Comparison of ENCODE assay signal across 7 mouse cellular contexts in the genomic region with DNA sequence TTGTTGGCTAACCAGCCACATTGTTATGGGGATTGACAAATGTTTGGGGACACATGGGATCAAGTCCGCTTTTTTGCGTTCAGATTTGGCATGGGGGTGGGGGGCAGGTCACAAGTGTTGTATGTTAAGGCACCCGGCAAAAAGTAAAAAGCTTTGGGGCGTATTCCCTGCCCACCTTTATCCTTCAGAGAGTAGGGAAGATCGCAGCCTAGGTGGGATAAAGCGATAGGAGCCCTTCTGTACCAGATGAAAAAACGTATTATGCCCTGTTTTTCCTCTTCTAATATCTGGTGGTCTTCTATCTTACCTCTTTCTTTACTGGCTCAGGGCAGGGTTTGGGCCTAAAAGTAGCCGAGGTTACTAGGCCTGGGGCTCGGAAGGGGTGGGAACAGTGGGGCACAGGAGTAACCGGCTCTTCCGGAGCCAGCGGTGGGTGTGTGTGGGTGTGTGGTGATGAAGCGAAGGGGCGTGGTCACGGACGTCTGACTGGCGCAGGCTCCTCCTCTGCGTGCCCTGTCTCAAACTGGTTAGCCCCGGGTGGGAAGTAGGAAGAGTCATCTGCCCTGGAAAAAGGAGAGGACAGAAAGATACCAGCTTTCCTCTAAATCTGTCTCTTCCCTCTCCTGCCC. TPM values are rescaled to one million over a fixed set of nuclear protein-coding genes. Genes with fewer than 3 reads are reported as not detected.
DNase-seq lines count a peak whose midpoint lies in the region; ATAC-seq and TF ChIP-seq lines count a peak whose summit lies in the region.

No protein-coding gene starts in this region.

- peak overlapping the region; percentile 57 for H3K4me3 ChIP-seq in hindbrain, embryonic 14.5 days (replicated peaks; ENCODE audit: low read length)
- H3K4me3 ChIP-seq in small intestine, adult 2 months (ENCODE audit: low read depth, low read length), result peak overlapping the region; percentile 42

- H3K9me3 ChIP-seq in hindbrain, embryonic 14.5 days (ENCODE audit: control insufficient read depth, low read length), result no peaks in the 10 kb centered on the region

- no peak overlapping the region for H3K27ac ChIP-seq in hindbrain, embryonic 14.5 days
- H3K27ac ChIP-seq in small intestine, adult 2 months (ENCODE audit: insufficient read depth, low read depth, low read length), result peak overlapping the region; percentile 93

- peak; percentile 21; the same call in 1 of the 2 replicates for TF ChIP-seq POLR2A in small intestine, adult 2 months (IDR thresholded peaks at IDR 0.05; ENCODE audit: low read depth, low read length)

- TF ChIP-seq CTCF in small intestine, adult 2 months (IDR thresholded peaks at IDR 0.05; ENCODE audit: extremely low read depth, insufficient read length, insufficient replicate concordance, low read depth, low read length), result no peak

- H3K9ac ChIP-seq in hindbrain, embryonic 14.5 days, result peak overlapping the region; percentile 31; the same call in 1 of the 2 replicates

- H3K4me1 ChIP-seq in hindbrain, embryonic 14.5 days (replicated peaks; ENCODE audit: control insufficient read depth, insufficient read depth, low read length), result peaks cover 42% of the 10 kb centered on the region
- H3K4me1 ChIP-seq in small intestine, adult 2 months (ENCODE audit: control insufficient read depth, insufficient read depth, insufficient read length, low read length), result peaks cover 11% of the 10 kb centered on the region; the same call in 1 of the 2 replicates

- no peak for ATAC-seq in hindbrain, embryonic 14.5 days (ENCODE audit: low FRiP score)

- 10% methylated on average over 19 of the region's 19 CpGs for WGBS in hindbrain, embryonic 14.5 days
- 5% methylated on average over 19 of the region's 19 CpGs for WGBS in small intestine, adult 2 months

- peak overlapping the region; percentile 79 for H3K4me2 ChIP-seq in hindbrain, embryonic 14.5 days (replicated peaks)

- no peaks in the 10 kb centered on the region for H3K27me3 ChIP-seq in hindbrain, embryonic 14.5 days (ENCODE audit: control insufficient read depth, insufficient read depth, low read length)
- no peaks in the 10 kb centered on the region for H3K27me3 ChIP-seq in small intestine, adult 2 months (ENCODE audit: control insufficient read depth, insufficient read depth, low read length)

- intact Hi-C loops in left cerebral cortex, postnatal 36 days (cut with DNase I), result no loop called here

- peaks cover 14% of the 10 kb centered on the region for H3K36me3 ChIP-seq in hindbrain, embryonic 14.5 days (replicated peaks; ENCODE audit: control insufficient read depth, insufficient read depth)
- H3K36me3 ChIP-seq in small intestine, adult 2 months (ENCODE audit: control insufficient read depth, insufficient read depth, low read length), result peaks cover 7% of the 10 kb centered on the region

- DNase-seq in WW6 (ENCODE audit: low read depth, low spot score), result peak; percentile 86
- peak; percentile 83 for DNase-seq in cerebellum, adult 9-11 months
- peak; percentile 44 to 57 for DNase-seq in frontal cortex, postnatal 14 days (ENCODE audit: low spot score in 2 of 2)
- DNase-seq in hindbrain, embryonic 14.5 days (ENCODE audit: low spot score), result peak; percentile 56
- DNase-seq in left cerebral cortex, postnatal 36 days (ENCODE audit: low spot score in 2 of 2), result peak; percentile 41 to 51
- DNase-seq in mesoderm, embryonic 11.5 days (ENCODE audit: low read depth, low spot score), result peak; percentile 87

RNA-seq across cellular contexts. Expression of a gene that starts 3.1 kb away (rescaled TPM):
- 17.7 and 19.0 TPM in 2 replicates for polyA plus RNA-seq in hindbrain, embryonic 14.5 days (2014; fragmentation: Nextera tagmentation; extraction: Ambion mirVana)
- total RNA-seq in left cerebral cortex, postnatal 36 days (2021), result 10 to 100 TPM; 31.6 to 44.5 TPM
- 14.1 and 30.8 TPM in 2 replicates for polyA plus RNA-seq in small intestine, adult 2 months (2012; rRNA removed)

RNA-seq across cellular contexts. Expression of a gene that starts 11.4 kb away (rescaled TPM):
- polyA plus RNA-seq in hindbrain, embryonic 14.5 days (2014; fragmentation: Nextera tagmentation; extraction: Ambion mirVana), result 2,242 and 2,471 TPM in 2 replicates
- total RNA-seq in left cerebral cortex, postnatal 36 days (2021), result 1,000 to 10,000 TPM; 1,550 to 1,901 TPM
- polyA plus RNA-seq in small intestine, adult 2 months (2012; rRNA removed), result 4,528 and 5,521 TPM in 2 replicates

RNA-seq across cellular contexts. Expression of a gene that starts 35.7 kb away (rescaled TPM):
- 393 and 410 TPM in 2 replicates for polyA plus RNA-seq in hindbrain, embryonic 14.5 days (2014; fragmentation: Nextera tagmentation; extraction: Ambion mirVana)
- total RNA-seq in left cerebral cortex, postnatal 36 days (2021), result 100 to 1,000 TPM; 120 to 131 TPM
- polyA plus RNA-seq in small intestine, adult 2 months (2012; rRNA removed), result 27.7 and 38.1 TPM in 2 replicates

RNA-seq across cellular contexts. Expression of a gene that starts 59.1 kb away (rescaled TPM):
- polyA plus RNA-seq in hindbrain, embryonic 14.5 days (2014; fragmentation: Nextera tagmentation; extraction: Ambion mirVana), result 558 and 592 TPM in 2 replicates
- total RNA-seq in left cerebral cortex, postnatal 36 days (2021), result 100 to 1,000 TPM; 292 to 297 TPM
- 134 and 160 TPM in 2 replicates for polyA plus RNA-seq in small intestine, adult 2 months (2012; rRNA removed)

Comparison
In these comparisons a context has a peak if more than half of its experiments do, and no peak if none do; other contexts are left out.
1. RNA of a gene that starts 35.7 kb away (polyA plus RNA-seq): 393 to 410 TPM in hindbrain, embryonic 14.5 days; 27.7 to 38.1 TPM in small intestine, adult 2 months; every median in the first group is over 10 times any median in the second.
2. Peak in every context shown above with its lines, with median percentiles within 50 percentile points of each other: DNase-seq.